Comparison of ENCODE assay signal across 21 mouse cellular contexts in the genomic region with DNA sequence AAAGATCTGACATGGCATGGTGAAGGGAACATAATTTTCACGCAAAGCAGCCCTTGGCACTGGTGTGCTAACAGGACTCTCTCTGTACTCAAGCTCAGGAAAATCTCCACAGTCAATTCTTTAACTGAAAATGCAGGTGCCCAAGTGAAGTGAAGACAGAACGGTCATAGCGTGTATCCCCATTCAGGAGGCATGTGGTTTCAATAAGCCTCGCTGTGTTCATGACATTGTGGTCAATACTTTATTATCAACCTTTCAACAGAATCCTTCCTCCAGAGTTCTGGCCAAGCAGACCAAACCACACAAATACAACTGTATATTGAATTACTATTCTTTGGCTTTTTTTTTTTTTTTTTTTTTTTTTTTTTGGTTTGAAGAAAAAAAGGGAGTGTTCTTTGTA.
DNase-seq lines count a peak whose midpoint lies in the region; ATAC-seq and TF ChIP-seq lines count a peak whose summit lies in the region.
"Had no signal": no experiment of that assay in that cellular context is flagged by ENCODE, and none has a peak within 500 bp of the region (broad histone marks: within the 10 kb centered on the region; RNA-seq: fewer than 3 reads in every experiment).

No protein-coding gene starts in this region.

- DNase-seq in forebrain, embryonic 10.5 days (ENCODE audit: extremely low spot score, low spot score): no peak
- DNase-seq in 416B (ENCODE audit: low read depth) (peak; percentile 65), adipocyte (ENCODE audit: low spot score) (no peak)
- peak; percentile 54 for DNase-seq in forelimb bud, embryonic 11.5 days (ENCODE audit: low read depth, low spot score)
- DNase-seq in thymus, adult 2 months: no peak
- DNase-seq in right cerebral cortex, adult 18-20 months: no peak
- DNase-seq: adrenal gland, adult 8-10 months; adrenal gland, postnatal 14 days; adrenal gland, postnatal 36 days; cerebellum, adult 11-12 months; cerebellum, adult 2 months; cerebellum, adult 9-10 months; cerebellum, postnatal 25 days; embryo, embryonic 11 days had no signal

- no peak for ATAC-seq in forebrain, embryonic 12.5 days (ENCODE audit: low FRiP score)
- peak; percentile 74 for ATAC-seq in megakaryocyte progenitor cell, adult 5-6 weeks (replicated peaks; ENCODE audit: poor library complexity)
- ATAC-seq: forebrain, embryonic 14.5 days; forebrain, embryonic 16.5 days had no signal

- 89% methylated on average over 4 of the region's 4 CpGs for WGBS in forebrain, embryonic 10.5 days
- WGBS in forebrain, embryonic 12.5 days: 92% methylated on average over 4 of the region's 4 CpGs
- 29% methylated on average over 4 of the region's 4 CpGs for WGBS in thymus, adult 2 months

- H3K27ac ChIP-seq in forebrain, embryonic 10.5 days: 0 out of 2 replicates have a peak overlapping the region, but pooled peaks have one; percentile 4
- H3K27ac ChIP-seq in forebrain, embryonic 12.5 days: no peak overlapping the region
- H3K27ac ChIP-seq in thymus, adult 2 months (ENCODE audit: control insufficient read depth, insufficient read depth, low read length): no peak overlapping the region
- H3K27ac ChIP-seq: embryonic facial prominence, embryonic 13.5 days; embryonic facial prominence, embryonic 15.5 days had no signal

- H3K36me3 ChIP-seq in forebrain, embryonic 10.5 days (replicated peaks): no peaks in the 10 kb centered on the region
- H3K36me3 ChIP-seq in forebrain, embryonic 12.5 days (replicated peaks): no peaks in the 10 kb centered on the region
- H3K36me3 ChIP-seq in thymus, adult 2 months (ENCODE audit: control insufficient read depth, insufficient read depth, low read length): no peaks in the 10 kb centered on the region
- H3K36me3 ChIP-seq: embryonic facial prominence, embryonic 13.5 days; embryonic facial prominence, embryonic 15.5 days had no signal

- H3K4me2 ChIP-seq in forebrain, embryonic 12.5 days: no peak overlapping the region
- H3K4me2 ChIP-seq: embryonic facial prominence, embryonic 13.5 days; embryonic facial prominence, embryonic 15.5 days had no signal

- peaks cover 14% of the 10 kb centered on the region for H3K27me3 ChIP-seq in forebrain, embryonic 10.5 days (ENCODE audit: poor library complexity, severe bottlenecking)
- H3K27me3 ChIP-seq in forebrain, embryonic 12.5 days: peaks cover 12% of the 10 kb centered on the region; the same call in 1 of the 2 replicates
- H3K27me3 ChIP-seq in thymus, adult 2 months (ENCODE audit: control insufficient read depth, insufficient read depth, low read length): no peaks in the 10 kb centered on the region
- H3K27me3 ChIP-seq: embryonic facial prominence, embryonic 13.5 days; embryonic facial prominence, embryonic 15.5 days had no signal

- H3K9ac ChIP-seq in forebrain, embryonic 12.5 days: no peak overlapping the region
- H3K9ac ChIP-seq: embryonic facial prominence, embryonic 13.5 days; embryonic facial prominence, embryonic 15.5 days had no signal

- no peak for TF ChIP-seq POLR2A in thymus, adult 2 months (IDR thresholded peaks at IDR 0.05; ENCODE audit: control insufficient read depth, extremely low read depth, insufficient read depth, low read length, poor library complexity)

- H3K9me3 ChIP-seq in forebrain, embryonic 10.5 days: no peaks in the 10 kb centered on the region
- H3K9me3 ChIP-seq in forebrain, embryonic 12.5 days: no peaks in the 10 kb centered on the region
- H3K9me3 ChIP-seq: embryonic facial prominence, embryonic 13.5 days; embryonic facial prominence, embryonic 15.5 days had no signal

- peaks cover 30% of the 10 kb centered on the region for H3K4me1 ChIP-seq in forebrain, embryonic 10.5 days
- H3K4me1 ChIP-seq in forebrain, embryonic 12.5 days: peaks cover 25% of the 10 kb centered on the region
- H3K4me1 ChIP-seq in thymus, adult 2 months (replicated peaks; ENCODE audit: control insufficient read depth, insufficient read depth, low read length): no peaks in the 10 kb centered on the region

- no peak for TF ChIP-seq CTCF in thymus, adult 2 months (IDR thresholded peaks at IDR 0.05; ENCODE audit: borderline replicate concordance, control insufficient read depth, extremely low read depth, insufficient read depth, low read length, poor library complexity)

- no peak overlapping the region for H3K4me3 ChIP-seq in forebrain, embryonic 10.5 days
- no peak overlapping the region for H3K4me3 ChIP-seq in forebrain, embryonic 12.5 days (replicated peaks)
- no peak overlapping the region for H3K4me3 ChIP-seq in thymus, adult 2 months (ENCODE audit: control insufficient read depth, insufficient read depth, low read length)
- H3K4me3 ChIP-seq: embryonic facial prominence, embryonic 13.5 days; embryonic facial prominence, embryonic 15.5 days; erythroblast, embryonic 14.5 days had no signal

Comparison
In these comparisons a context has a peak if more than half of its experiments do, and no peak if none do; other contexts are left out.
1. DNase-seq: peak in 416B (single experiment) and forelimb bud, embryonic 11.5 days (single experiment); none in forebrain, embryonic 10.5 days (single experiment), thymus, adult 2 months (single experiment), adipocyte (single experiment) and right cerebral cortex, adult 18-20 months (single experiment).